Comparison of ENCODE assay signal across 14 mouse cellular contexts in genomic region chr6:51265329-51265728, GRCm38 (mm10).
DNase-seq lines count a peak whose midpoint lies in the region.
"Had no signal": no experiment of that assay in that cellular context is flagged by ENCODE, and none has a peak within 500 bp of the region (broad histone marks: within the 10 kb centered on the region; RNA-seq: fewer than 3 reads in every experiment).

No protein-coding gene starts in this region.

- intact Hi-C loops in left cerebral cortex, postnatal 36 days (cut with DNase I): no loop called here
- intact Hi-C loops in heart, postnatal 10 days (cut with DNase I): loop anchor here (5.0 kb wide), 1 partner anchor 67 kb away; no protein-coding TSS in a partner anchor

- DNase-seq in frontal cortex, postnatal 36 days (ENCODE audit: low spot score in 2 of 2): peak; percentile 2 to 69
- DNase-seq in frontal cortex, postnatal 14 days (ENCODE audit: low spot score in 2 of 2): no peak
- peak; percentile 26 to 31 for DNase-seq in right cerebral cortex, adult 2 months (ENCODE audit: low spot score in 2 of 2)
- no peak for DNase-seq in right cerebral cortex, postnatal 4 days
- peak; percentile 7 to 24 for DNase-seq in left cerebral cortex, postnatal 36 days (ENCODE audit: low spot score in 2 of 2)
- DNase-seq in adrenal gland, postnatal 36 days: no peak
- DNase-seq in heart, postnatal 10 days: no peak
- DNase-seq: adrenal gland, adult 2 months; cerebellum, adult 11-12 months; cerebellum, adult 9-10 months; cerebellum, postnatal 25 days; gastrocnemius, postnatal 36 days; heart, adult 11 months; heart, postnatal 4 days had no signal

Comparison
In these comparisons a context has a peak if more than half of its experiments do, and no peak if none do; other contexts are left out.
1. DNase-seq: peak in frontal cortex, postnatal 36 days (2 of 2), right cerebral cortex, adult 2 months (2 of 2) and left cerebral cortex, postnatal 36 days (2 of 2); none in frontal cortex, postnatal 14 days (0 of 2), right cerebral cortex, postnatal 4 days (single experiment), adrenal gland, postnatal 36 days (0 of 2) and heart, postnatal 10 days (0 of 2).